Mouse (Mus musculus) midbrain, embryonic 11.5 days (tissue): ENCODE measurements around the gene Hnf4a. TPM values are rescaled to one million over a fixed set of nuclear protein-coding genes. Genes with fewer than 3 reads are reported as not detected.

Experiments used
- polyA plus RNA-seq: library from polyadenylated mRNA; unstranded; fragments of >200 nt; fragmentation: Nextera tagmentation; extraction: Ambion mirVana; gene quantifications from 2 replicates; pipeline ENCODE4 v1.2.1, GENCODE M21; 2014

Hnf4a gene
- polyA plus RNA-seq, 1 experiment from 2014 or later, result not detected

Other genes with a start within 250 kb of the Hnf4a start
- gene Jph2, start 108.8 kb upstream of the Hnf4a start, polyA plus RNA-seq, result 0.19 TPM in 2 replicates
- gene Oser1, start 82.1 kb upstream of the Hnf4a start, polyA plus RNA-seq, result 89.2 and 91.9 TPM in 2 replicates
- gene Gdap1l1, start 68.3 kb upstream of the Hnf4a start, polyA plus RNA-seq, result 42.8 and 42.9 TPM in 2 replicates
- 9.3 and 9.6 TPM in 2 replicates for gene Fitm2, start 34.2 kb upstream of the Hnf4a start, polyA plus RNA-seq
- gene R3hdml, start 14.5 kb upstream of the Hnf4a start, polyA plus RNA-seq, result not detected in 2 replicates
- 39.9 and 44.5 TPM in 2 replicates for gene Ttpal, start 95.5 kb downstream of the Hnf4a start, polyA plus RNA-seq
- 35.0 and 38.8 TPM in 2 replicates for gene Serinc3, start 138.3 kb downstream of the Hnf4a start, polyA plus RNA-seq
- 153 and 162 TPM in 2 replicates for gene Pkig, start 151.6 kb downstream of the Hnf4a start, polyA plus RNA-seq
- 5.6 and 6.1 TPM in 2 replicates for gene Ada, start 243.4 kb downstream of the Hnf4a start, polyA plus RNA-seq